Mouse (Mus musculus) adrenal gland, postnatal 0 days (tissue): ENCODE results near the gene Wdr5. TPM values are rescaled to one million over a fixed set of nuclear protein-coding genes. Genes with fewer than 3 reads are reported as not detected.

Experiments used
- polyA plus RNA-seq: library from polyadenylated mRNA; unstranded; fragments of >200 nt; fragmentation: Nextera tagmentation; extraction: Ambion mirVana; gene quantifications from 2 replicates; pipeline ENCODE4 v1.2.1, GENCODE M21; 2015

The Wdr5 gene
- 18.5 and 25.5 TPM in 2 replicates for polyA plus RNA-seq

DNA sequence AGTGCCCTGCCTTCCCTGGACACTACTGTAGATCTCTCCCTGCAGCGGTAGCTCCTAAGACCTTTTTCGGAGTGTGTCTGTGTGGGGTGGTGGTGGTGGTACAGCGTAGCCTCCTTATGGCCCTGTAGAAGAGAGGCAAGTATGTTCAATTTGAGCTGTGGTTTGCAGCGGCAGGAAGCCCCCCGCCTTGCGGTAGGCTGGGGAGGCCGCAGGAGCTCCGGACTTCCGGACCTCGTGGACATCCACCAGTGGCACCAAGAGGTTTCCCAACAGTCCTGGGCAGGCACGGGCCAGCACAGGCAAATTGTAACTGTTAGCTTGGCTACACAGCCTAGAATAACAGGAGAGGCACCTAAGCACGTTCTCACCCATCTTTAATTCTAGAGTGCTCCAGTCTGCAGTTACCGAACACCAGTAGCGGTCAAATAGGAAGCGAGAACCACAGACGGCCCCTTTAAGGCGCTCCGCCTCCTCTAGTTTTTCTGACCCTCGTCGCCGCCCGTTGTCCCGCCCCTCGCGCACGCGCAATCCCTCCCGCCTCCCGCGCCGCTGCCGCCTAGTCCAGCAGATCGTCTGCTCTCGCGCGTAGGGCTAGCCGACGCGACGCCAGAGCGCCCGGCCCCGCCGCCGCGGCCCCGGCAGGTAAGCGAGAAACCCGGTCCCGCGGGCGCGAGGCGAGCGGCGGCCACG, at the start of gene Wdr5:
TSS of gene Wdr5 (plus strand) at position 519 of the 690 bp plus-strand sequence.

DNA sequence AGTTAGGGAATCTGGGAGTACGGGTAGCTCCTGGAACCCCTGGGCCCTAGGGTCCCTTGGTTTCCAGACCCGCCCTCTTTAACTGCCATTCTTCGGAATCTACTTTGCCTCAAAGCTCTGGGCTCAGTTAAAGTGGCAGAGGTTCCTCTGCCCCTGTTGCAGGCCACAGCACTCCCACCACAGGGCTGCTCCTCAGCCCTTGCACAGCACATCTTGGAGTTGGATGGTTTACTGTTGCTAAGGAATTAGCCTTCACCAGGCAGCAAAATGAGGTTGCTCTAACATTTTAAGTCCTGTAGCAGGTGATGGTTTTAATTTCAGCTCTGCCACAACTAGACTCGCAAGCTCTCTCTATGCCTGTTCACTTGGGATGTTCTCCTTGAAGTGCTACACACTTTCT, 7.4 kb upstream of the Wdr5 start, which contains the start of gene Brd3:
TSS of gene Brd3 (minus strand) at position 101 of the 400 bp plus-strand sequence.

Other genes with a start within 250 kb of the Wdr5 start
- gene Vav2, start 88.1 kb upstream of the Wdr5 start, polyA plus RNA-seq: 7.5 and 9.1 TPM in 2 replicates
- gene Brd3os, start 72.8 kb upstream of the Wdr5 start, polyA plus RNA-seq: 11.1 and 12.0 TPM in 2 replicates
- 70.2 and 87.8 TPM in 2 replicates for gene Brd3, start 7.5 kb upstream of the Wdr5 start, polyA plus RNA-seq
- gene Rxra, start 161.3 kb downstream of the Wdr5 start, polyA plus RNA-seq: 6.6 and 6.9 TPM in 2 replicates